ENCODE assay signal across 8 mouse cellular contexts in the genomic region with DNA sequence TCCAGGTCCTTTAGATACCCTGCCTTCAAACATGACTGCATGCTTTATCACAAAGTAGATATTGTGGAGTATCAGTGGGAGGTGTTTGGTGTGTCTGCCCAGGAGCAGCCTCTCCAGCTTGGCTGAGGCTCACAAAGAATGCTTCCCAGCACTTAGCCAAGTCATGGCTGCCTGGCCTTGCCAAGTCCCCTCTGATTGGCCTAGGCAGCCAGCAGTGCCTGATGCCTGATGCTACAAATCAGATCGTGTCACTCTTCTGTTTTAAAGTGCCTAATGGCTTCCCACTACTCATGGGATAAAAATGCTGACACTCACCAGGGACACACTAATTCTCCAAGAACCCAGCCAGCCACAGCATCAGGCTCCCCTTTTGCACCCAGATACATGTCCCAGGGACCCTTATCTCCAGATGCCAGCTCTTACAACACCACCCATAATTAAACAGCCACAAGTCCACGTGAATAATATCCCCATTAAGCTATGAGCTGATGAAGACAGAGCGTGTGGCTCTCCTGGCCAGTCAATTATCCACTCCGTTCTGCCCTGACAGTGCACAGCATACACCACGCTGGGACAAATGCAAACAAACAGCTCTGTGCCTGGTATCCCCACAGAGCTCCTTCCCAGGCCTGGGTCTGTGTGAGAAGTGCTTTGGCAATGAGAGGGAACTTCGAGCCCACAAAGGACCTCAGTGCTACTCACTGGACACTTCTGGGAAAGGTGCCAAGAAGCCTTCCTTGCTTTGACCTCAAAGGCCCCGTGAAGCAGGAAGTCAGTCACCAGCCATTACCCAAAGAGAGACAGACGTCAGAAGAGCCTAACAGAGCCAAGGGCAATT.
DNase-seq lines count a peak whose midpoint lies in the region; ATAC-seq and TF ChIP-seq lines count a peak whose summit lies in the region.

No protein-coding gene starts in this region.

- H3K27ac ChIP-seq in embryonic facial prominence, embryonic 11.5 days (replicated peaks; ENCODE audit: low read depth, low read length): peak overlapping the region; percentile 28; the same call in 1 of the 2 replicates
- no peak overlapping the region for H3K27ac ChIP-seq in embryonic facial prominence, embryonic 10.5 days (replicated peaks)
- H3K27ac ChIP-seq in bone marrow macrophage, adult 2 months (ENCODE audit: insufficient read depth, low read depth, low read length): peak overlapping the region; percentile 62
- H3K27ac ChIP-seq in intestine, embryonic 14.5 days (ENCODE audit: low read depth): 0 out of 2 replicates have a peak overlapping the region, but pooled peaks have one; percentile 14
- H3K27ac ChIP-seq in limb, embryonic 10.5 days: peak overlapping the region; percentile 5; the same call in 1 of the 2 replicates
- peak overlapping the region; percentile 62 for H3K27ac ChIP-seq in stomach, embryonic 16.5 days (ENCODE audit: low read length)

- H3K4me3 ChIP-seq in embryonic facial prominence, embryonic 11.5 days (ENCODE audit: low read depth, low read length): no peak overlapping the region
- no peak overlapping the region for H3K4me3 ChIP-seq in embryonic facial prominence, embryonic 10.5 days
- H3K4me3 ChIP-seq in bone marrow macrophage, adult 2 months (ENCODE audit: insufficient read depth, low read length): no peak overlapping the region
- H3K4me3 ChIP-seq in intestine, embryonic 14.5 days (ENCODE audit: low read depth, low read length): no peak overlapping the region
- H3K4me3 ChIP-seq in limb, embryonic 10.5 days: no peak overlapping the region
- no peak overlapping the region for H3K4me3 ChIP-seq in stomach, embryonic 16.5 days (replicated peaks; ENCODE audit: low read length)

- no peak for TF ChIP-seq POLR2A in bone marrow macrophage, adult 2 months (IDR thresholded peaks at IDR 0.05; ENCODE audit: borderline replicate concordance, low read depth, low read length)

- TF ChIP-seq CTCF in bone marrow macrophage, adult 2 months (IDR thresholded peaks at IDR 0.05; ENCODE audit: low read depth, low read length): no peak

- H3K9me3 ChIP-seq in embryonic facial prominence, embryonic 11.5 days (replicated peaks; ENCODE audit: control insufficient read depth, low read length): no peaks in the 10 kb centered on the region
- H3K9me3 ChIP-seq in embryonic facial prominence, embryonic 10.5 days: no peaks in the 10 kb centered on the region
- H3K9me3 ChIP-seq in intestine, embryonic 14.5 days (ENCODE audit: control insufficient read depth, low read length): no peaks in the 10 kb centered on the region
- H3K9me3 ChIP-seq in limb, embryonic 10.5 days (replicated peaks): no peaks in the 10 kb centered on the region
- no peaks in the 10 kb centered on the region for H3K9me3 ChIP-seq in stomach, embryonic 16.5 days (replicated peaks; ENCODE audit: control insufficient read depth, low read length)

- ATAC-seq in embryonic facial prominence, embryonic 11.5 days (replicated peaks; ENCODE audit: insufficient number of reproducible peaks, low FRiP score, low TSS enrichment, low read depth): no peak
- ATAC-seq in intestine, embryonic 14.5 days (replicated peaks; ENCODE audit: low FRiP score, low TSS enrichment, low read depth): peak; percentile 75
- peak; percentile 73 for ATAC-seq in megakaryocyte progenitor cell, adult 5-6 weeks (replicated peaks; ENCODE audit: poor library complexity)
- ATAC-seq in stomach, embryonic 16.5 days (ENCODE audit: insufficient read depth, low FRiP score): peak; percentile 53; the same call in 1 of the 2 replicates

- no peaks in the 10 kb centered on the region for H3K36me3 ChIP-seq in embryonic facial prominence, embryonic 11.5 days (replicated peaks; ENCODE audit: control insufficient read depth, insufficient read depth, low read depth, low read length)
- peaks cover 59% of the 10 kb centered on the region for H3K36me3 ChIP-seq in embryonic facial prominence, embryonic 10.5 days (replicated peaks)
- H3K36me3 ChIP-seq in intestine, embryonic 14.5 days (ENCODE audit: control insufficient read depth, insufficient read depth, low read length): 0 out of 2 replicates have a peak, but pooled peaks cover 3% of the 10 kb centered on the region
- H3K36me3 ChIP-seq in limb, embryonic 10.5 days: peaks cover 50% of the 10 kb centered on the region
- no peaks in the 10 kb centered on the region for H3K36me3 ChIP-seq in stomach, embryonic 16.5 days (ENCODE audit: control insufficient read depth, insufficient read depth, low read length)

- WGBS in embryonic facial prominence, embryonic 11.5 days: 59% methylated on average over 8 of the region's 8 CpGs
- WGBS in embryonic facial prominence, embryonic 10.5 days: 69% methylated on average over 8 of the region's 8 CpGs
- 20% methylated on average over 8 of the region's 8 CpGs for WGBS in intestine, embryonic 14.5 days
- 53% methylated on average over 8 of the region's 8 CpGs for WGBS in limb, embryonic 10.5 days
- WGBS in stomach, embryonic 16.5 days: 20% methylated on average over 8 of the region's 8 CpGs

- no peak overlapping the region for H3K9ac ChIP-seq in embryonic facial prominence, embryonic 11.5 days (replicated peaks; ENCODE audit: low read length)
- no peak overlapping the region for H3K9ac ChIP-seq in intestine, embryonic 14.5 days (ENCODE audit: low read length)
- H3K9ac ChIP-seq in stomach, embryonic 16.5 days (ENCODE audit: low read length): peak overlapping the region; percentile 30; the same call in 1 of the 2 replicates

- H3K27me3 ChIP-seq in embryonic facial prominence, embryonic 11.5 days (ENCODE audit: control insufficient read depth, insufficient read depth, low read length): no peaks in the 10 kb centered on the region
- no peaks in the 10 kb centered on the region for H3K27me3 ChIP-seq in embryonic facial prominence, embryonic 10.5 days (replicated peaks; ENCODE audit: low read depth, poor library complexity, severe bottlenecking)
- H3K27me3 ChIP-seq in intestine, embryonic 14.5 days (replicated peaks; ENCODE audit: control insufficient read depth, insufficient read depth, low read length): no peaks in the 10 kb centered on the region
- no peaks in the 10 kb centered on the region for H3K27me3 ChIP-seq in limb, embryonic 10.5 days (ENCODE audit: low read depth, poor library complexity, severe bottlenecking)
- H3K27me3 ChIP-seq in stomach, embryonic 16.5 days (ENCODE audit: control insufficient read depth, insufficient read depth, low read length): no peaks in the 10 kb centered on the region

- no peaks in the 10 kb centered on the region for H3K4me1 ChIP-seq in embryonic facial prominence, embryonic 11.5 days (ENCODE audit: control insufficient read depth, insufficient read depth, low read length)
- peaks cover 3% of the 10 kb centered on the region for H3K4me1 ChIP-seq in embryonic facial prominence, embryonic 10.5 days
- peaks cover 23% of the 10 kb centered on the region for H3K4me1 ChIP-seq in bone marrow macrophage, adult 2 months (ENCODE audit: control insufficient read depth, insufficient read depth, low read length)
- H3K4me1 ChIP-seq in intestine, embryonic 14.5 days (replicated peaks; ENCODE audit: control insufficient read depth, insufficient read depth, low read length): 0 out of 2 replicates have a peak, but pooled peaks cover 3% of the 10 kb centered on the region
- peaks cover 9% of the 10 kb centered on the region for H3K4me1 ChIP-seq in limb, embryonic 10.5 days
- peaks cover 12% of the 10 kb centered on the region for H3K4me1 ChIP-seq in stomach, embryonic 16.5 days (ENCODE audit: control insufficient read depth, insufficient read depth, low read length)

- DNase-seq in embryonic facial prominence, embryonic 11.5 days (ENCODE audit: low spot score): no peak
- no peak for DNase-seq in embryonic facial prominence, embryonic 10.5 days (ENCODE audit: low spot score)
- DNase-seq in heart, adult 11 months: peak; percentile 99
- no peak for DNase-seq in intestine, embryonic 14.5 days (ENCODE audit: low spot score)
- DNase-seq in limb, embryonic 10.5 days (ENCODE audit: low spot score): no peak

- no peak overlapping the region for H3K4me2 ChIP-seq in embryonic facial prominence, embryonic 11.5 days (ENCODE audit: low read depth, low read length)
- H3K4me2 ChIP-seq in intestine, embryonic 14.5 days (ENCODE audit: low read length): no peak overlapping the region
- H3K4me2 ChIP-seq in stomach, embryonic 16.5 days (ENCODE audit: low read depth, low read length): no peak overlapping the region
